Mouse (Mus musculus): ENCODE data around the gene Ifi213. TPM values are rescaled to one million over a fixed set of nuclear protein-coding genes. Genes with fewer than 3 reads are reported as not detected.

Gene Ifi213
- polyA plus RNA-seq (2017; shearing (Covaris generic)) = 89.8 TPM

GRCm38 (mm10) chr1:173598838-173599494, at the start of gene Ifi213:
Ifi213 (minus strand) TSS chr1:173599274.

GRCm38 (mm10) chr1:173630622-173631021, 31.5 kb upstream of the Ifi213 start, which contains the start of gene Ifi209:
Ifi209 (plus strand) TSS chr1:173630917.

DNA sequence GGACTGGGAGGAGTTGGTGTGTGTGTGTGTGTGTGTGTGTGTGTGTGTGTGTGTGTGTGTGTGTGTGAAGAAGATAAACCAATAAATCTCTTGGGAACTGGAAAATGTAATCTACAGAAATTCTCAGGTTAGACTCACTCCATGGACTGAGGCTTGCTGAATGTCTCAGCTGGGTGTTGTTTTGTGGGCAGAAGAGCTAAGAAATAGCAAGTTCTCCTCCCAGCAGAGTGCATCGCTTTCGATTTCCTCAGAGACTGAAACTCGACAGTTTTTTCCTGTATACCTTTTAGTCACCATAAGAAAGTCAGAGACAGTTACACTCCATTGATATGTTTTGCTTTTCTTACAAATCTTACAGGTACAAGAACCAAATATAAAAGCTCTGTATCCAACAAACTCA, 63.3 kb downstream of the Ifi213 start, which contains the start of gene Ifi214:
Gene Ifi214, minus strand, starts transcription at position 167 of the 400 bp plus-strand sequence.

Other genes with a start within 250 kb of the Ifi213 start
- gene Aim2, start 248.4 kb downstream of the Ifi213 start, polyA plus RNA-seq (2017; shearing (Covaris generic)) = 39.1 TPM
- gene Cadm3, start 231.6 kb downstream of the Ifi213 start, polyA plus RNA-seq (2017; shearing (Covaris generic)) = not detected
- gene Ifi206, start 108.2 kb downstream of the Ifi213 start, polyA plus RNA-seq (2017; shearing (Covaris generic)) = 67.5 TPM
- 28.3 TPM for gene Ifi214, start 63.3 kb downstream of the Ifi213 start, polyA plus RNA-seq (2017; shearing (Covaris generic))
- 109 TPM for gene Ifi209, start 31.6 kb upstream of the Ifi213 start, polyA plus RNA-seq (2017; shearing (Covaris generic))
- gene Ifi208, start 74.4 kb upstream of the Ifi213 start, polyA plus RNA-seq (2017; shearing (Covaris generic)) = 105 TPM
- gene Ifi207, start 142.5 kb upstream of the Ifi213 start, polyA plus RNA-seq (2017; shearing (Covaris generic)) = not detected
- gene Ifi204, start 167.7 kb upstream of the Ifi213 start, polyA plus RNA-seq (2017; shearing (Covaris generic)) = not detected